Mouse (Mus musculus) kidney, adult 2 months (tissue): ENCODE data around the gene Capn5. TPM values are rescaled to one million over a fixed set of nuclear protein-coding genes. Genes with fewer than 3 reads are reported as not detected.

ENCODE experiments used
- DNase-seq: peaks from one replicate; pipeline ENCODE4 v3.0.0; 2021
- H3K27ac ChIP-seq: fragments of 200-500 bp; 2 replicates; pipeline ENCODE4 v1.5.1; 2012; ENCODE audit warnings: low read depth, low read length, control low read depth, inconsistent platforms; ENCODE audit not compliant: insufficient read depth
- H3K27me3 ChIP-seq: fragments of 200-500 bp; replicated peaks from 2 replicates; pipeline ENCODE4 v1.6.1; 2012; ENCODE audit warnings: mild to moderate bottlenecking, moderate library complexity, low read length, inconsistent platforms; ENCODE audit not compliant: control insufficient read depth, insufficient read depth
- H3K36me3 ChIP-seq: fragments of 200-500 bp; 2 replicates; pipeline ENCODE4 v1.6.1; 2012; ENCODE audit warnings: mild to moderate bottlenecking, moderate library complexity, low read length, inconsistent platforms; ENCODE audit not compliant: control insufficient read depth, insufficient read depth
- H3K4me1 ChIP-seq: fragments of 200-500 bp; 2 replicates; pipeline ENCODE4 v1.6.1; 2011; ENCODE audit warnings: low read length; ENCODE audit not compliant: control insufficient read depth, insufficient read depth
- H3K4me3 ChIP-seq: fragments of 200-500 bp; 2 replicates; pipeline ENCODE4 v1.5.1; 2011; ENCODE audit warnings: mild to moderate bottlenecking, low read depth, low read length, control low read depth; ENCODE audit not compliant: insufficient read depth
- CTCF ChIP-seq: fragments of 200-500 bp; conservative IDR thresholded peaks from 2 replicates; pipeline ENCODE4 v1.5.1; 2011; ENCODE audit warnings: low read depth, mild to moderate bottlenecking, control low read depth, low read length, moderate library complexity, mixed read lengths; ENCODE audit not compliant: insufficient read depth, insufficient read length
- POLR2A ChIP-seq: fragments of 200-500 bp; IDR thresholded peaks from one replicate; pipeline ENCODE4 v1.6.1; 2011; ENCODE audit warnings: low read depth, low read length, control low read depth
- WGBS: fragments of 180-500 bp; shearing (Covaris S2); methylation state at CpG from one replicate; pipeline ENCODE4 v1.1.7; 2018; 5-methylcytosine and 5-hydroxymethylcytosine counted together
- polyA plus RNA-seq: library from polyadenylated mRNA; depleted of rRNA; stranded (reverse); fragments of >200 nt; gene quantifications from 2 replicates; pipeline ENCODE4 v1.2.3, GENCODE M21; 2012

Gene Capn5
- polyA plus RNA-seq, 1 experiment = 13.8 TPM

DNA sequence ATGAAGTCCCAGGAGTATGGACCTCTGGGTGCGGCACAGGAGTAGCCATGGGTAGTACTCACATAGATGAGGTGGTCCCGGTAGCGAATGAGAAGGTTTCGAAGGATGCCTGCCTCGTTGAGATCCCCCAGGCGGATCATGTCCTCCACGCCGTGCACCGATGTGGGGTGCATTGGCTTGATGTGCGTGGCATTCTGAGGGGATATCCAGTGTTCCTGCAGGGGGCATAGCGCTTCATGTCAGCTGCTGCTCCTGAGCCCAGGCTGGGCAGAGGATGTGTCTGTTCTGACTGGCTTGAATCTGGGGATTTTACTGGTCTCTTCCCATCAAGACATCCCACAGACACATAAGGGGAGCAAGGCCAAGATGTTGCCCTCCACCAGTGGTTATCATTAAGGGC, 75.6 kb downstream of the Capn5 start:
- Histone ChIP-seq H3K36me3 (no peaks in the 10 kb centered on the region), H3K27me3 (no peaks in the 10 kb centered on the region), H3K27ac (no peak overlapping the region; the same call in 1 of the 2 replicates), H3K4me1 (peaks cover 25% of the 10 kb centered on the region), H3K4me3 (no peak overlapping the region)
- 96% methylated on average over 11 of the region's 11 CpGs for WGBS
- DNase-seq = no peak
- no peak for TF ChIP-seq CTCF
- TF ChIP-seq POLR2A = no peak

DNA sequence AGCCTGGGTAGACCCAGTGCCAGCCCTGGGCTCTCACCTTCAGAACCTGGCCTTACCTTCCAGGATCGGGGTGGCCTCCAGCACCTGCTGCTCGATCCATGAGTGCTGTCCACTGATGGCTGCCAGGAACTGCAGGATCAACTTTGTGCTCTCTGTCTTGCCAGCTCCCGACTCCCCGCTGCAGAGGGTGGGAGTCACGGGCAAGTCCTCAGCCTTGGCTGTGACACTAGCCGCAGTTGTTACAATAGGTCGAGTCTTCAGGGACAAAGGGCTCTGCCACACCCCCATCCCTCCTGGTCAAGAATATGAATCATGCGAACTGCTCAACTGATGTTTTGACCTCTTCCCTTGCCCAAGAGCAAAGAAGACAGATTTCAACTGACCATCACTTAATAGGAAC, 80.5 kb downstream of the Capn5 start:
- no peak for DNase-seq
- Histone ChIP-seq H3K27me3 (no peaks in the 10 kb centered on the region), H3K4me1 (no peaks in the 10 kb centered on the region), H3K27ac (no peak overlapping the region), H3K36me3 (no peaks in the 10 kb centered on the region), H3K4me3 (no peak overlapping the region)
- TF ChIP-seq CTCF (no peak), POLR2A (no peak)
- 96% methylated on average over 8 of the region's 8 CpGs for WGBS

DNA sequence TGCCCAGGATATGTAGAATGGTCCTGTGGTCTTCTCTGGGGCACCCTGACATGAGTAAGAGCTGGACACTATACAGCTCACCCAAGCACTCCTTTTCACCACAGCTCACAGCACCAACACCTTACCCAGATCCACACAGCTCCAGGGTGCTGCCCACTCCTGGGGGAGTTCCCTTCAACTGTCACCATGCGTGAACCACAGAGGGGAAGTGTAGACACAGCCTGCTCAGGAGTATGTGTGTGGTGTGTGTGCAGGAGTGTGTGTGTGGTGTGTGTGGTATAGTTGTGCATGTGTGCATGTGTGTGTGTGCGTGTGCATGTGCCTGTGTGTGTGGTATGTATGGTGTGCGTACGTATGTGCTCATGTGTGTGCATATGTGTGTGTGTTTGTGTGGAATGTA, 82.2 kb downstream of the Capn5 start:
- H3K27ac ChIP-seq = no peak overlapping the region
- H3K4me1 ChIP-seq = no peaks in the 10 kb centered on the region
- 99% methylated on average over 4 of the region's 4 CpGs for WGBS
- DNase-seq = no peak
- no peaks in the 10 kb centered on the region for H3K36me3 ChIP-seq
- no peak overlapping the region for H3K4me3 ChIP-seq
- TF ChIP-seq CTCF = no peak
- H3K27me3 ChIP-seq = no peaks in the 10 kb centered on the region

DNA sequence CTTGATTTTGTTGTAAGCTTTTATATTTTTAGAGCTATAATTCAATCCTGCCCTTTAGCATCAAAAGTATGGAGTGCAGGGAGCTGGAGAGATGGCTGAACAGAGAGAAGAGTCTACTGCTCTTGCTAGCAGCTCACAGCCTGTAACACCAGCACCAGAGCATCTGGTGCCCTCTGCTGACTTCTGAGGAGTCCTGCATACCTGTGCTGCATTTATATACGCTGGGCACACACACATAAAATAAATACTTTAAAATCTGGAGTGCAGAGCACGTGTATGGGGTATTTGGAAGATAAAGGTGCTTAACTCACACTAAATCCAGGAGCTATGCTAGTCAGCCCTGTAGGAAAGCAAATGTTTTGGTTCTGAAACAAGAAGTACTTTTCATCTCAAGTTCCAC, 91.7 kb downstream of the Capn5 start:
- H3K36me3 ChIP-seq = no peaks in the 10 kb centered on the region
- 59% methylated on average over 2 of the region's 2 CpGs for WGBS

GRCm38 (mm10) chr7:98085314-98085713, 92.8 kb downstream of the Capn5 start:
- 70% methylated on average over 7 of the region's 7 CpGs for WGBS
- H3K27ac ChIP-seq = no peak overlapping the region
- H3K4me1 ChIP-seq = no peaks in the 10 kb centered on the region
- H3K36me3 ChIP-seq = no peaks in the 10 kb centered on the region
- TF ChIP-seq POLR2A (no peak), CTCF (no peak)
- H3K27me3 ChIP-seq = no peaks in the 10 kb centered on the region
- peak overlapping the region; percentile 10 for H3K4me3 ChIP-seq
- peak; percentile 25 for DNase-seq

More for the DNA sequence above, 91.7 kb downstream of the Capn5 start:
- H3K27me3 ChIP-seq = no peaks in the 10 kb centered on the region
- TF ChIP-seq CTCF (peak; percentile 61), POLR2A (no peak)
- no peaks in the 10 kb centered on the region for H3K4me1 ChIP-seq
- H3K4me3 ChIP-seq = no peak overlapping the region
- DNase-seq = peak; percentile 26
- no peak overlapping the region for H3K27ac ChIP-seq

GRCm38 (mm10) chr7:98084541-98085293, 93.4 kb downstream of the Capn5 start:
- no peaks in the 10 kb centered on the region for H3K4me1 ChIP-seq
- peak overlapping the region; percentile 10 for H3K4me3 ChIP-seq
- H3K27ac ChIP-seq = peak overlapping the region; percentile 13; the same call in 1 of the 2 replicates
- peak; percentile 32 for DNase-seq
- 52% methylated on average over 12 of the region's 12 CpGs for WGBS
- H3K36me3 ChIP-seq = no peaks in the 10 kb centered on the region
- TF ChIP-seq POLR2A (no peak), CTCF (no peak)
- no peaks in the 10 kb centered on the region for H3K27me3 ChIP-seq

DNA sequence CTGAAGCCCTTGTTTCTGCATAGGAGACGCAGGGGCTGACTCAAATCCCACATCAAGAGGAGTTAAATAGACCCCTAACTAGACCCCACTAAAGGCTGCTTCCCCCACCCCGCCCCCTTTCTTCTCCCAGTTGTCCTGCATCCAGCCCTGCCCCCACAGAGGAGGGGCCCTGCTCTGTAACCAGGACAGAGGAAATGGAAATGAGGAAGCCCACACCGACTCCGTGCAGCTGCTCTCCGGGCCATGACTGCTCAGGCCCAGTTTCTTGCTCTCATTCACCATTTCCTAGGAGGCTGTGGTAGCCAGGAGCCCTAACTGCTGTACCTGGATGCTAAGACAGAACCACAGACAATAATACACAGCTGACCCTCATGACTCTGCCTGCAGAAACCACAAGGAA, 95.7 kb downstream of the Capn5 start:
- Histone ChIP-seq H3K36me3 (no peaks in the 10 kb centered on the region), H3K4me1 (no peaks in the 10 kb centered on the region), H3K4me3 (no peak overlapping the region), H3K27me3 (no peaks in the 10 kb centered on the region), H3K27ac (no peak overlapping the region)
- TF ChIP-seq CTCF = no peak
- TF ChIP-seq POLR2A = no peak
- DNase-seq = peak; percentile 14
- WGBS = 47% methylated on average over 5 of the region's 5 CpGs
